Mouse (Mus musculus) lung, postnatal 0 days (tissue): ENCODE results near the gene 6430628N08Rik.

ENCODE experiments used
- CTCF ChIP-seq: IDR thresholded peaks from 2 replicates; pipeline ENCODE4 v1.5.1; 2016; ENCODE audit warnings: antibody characterized with exemption, mild to moderate bottlenecking
- EP300 ChIP-seq: IDR thresholded peaks from 2 replicates; pipeline ENCODE4 v1.6.1; 2016; ENCODE audit warnings: antibody characterized with exemption, mild to moderate bottlenecking, control low read depth

DNA sequence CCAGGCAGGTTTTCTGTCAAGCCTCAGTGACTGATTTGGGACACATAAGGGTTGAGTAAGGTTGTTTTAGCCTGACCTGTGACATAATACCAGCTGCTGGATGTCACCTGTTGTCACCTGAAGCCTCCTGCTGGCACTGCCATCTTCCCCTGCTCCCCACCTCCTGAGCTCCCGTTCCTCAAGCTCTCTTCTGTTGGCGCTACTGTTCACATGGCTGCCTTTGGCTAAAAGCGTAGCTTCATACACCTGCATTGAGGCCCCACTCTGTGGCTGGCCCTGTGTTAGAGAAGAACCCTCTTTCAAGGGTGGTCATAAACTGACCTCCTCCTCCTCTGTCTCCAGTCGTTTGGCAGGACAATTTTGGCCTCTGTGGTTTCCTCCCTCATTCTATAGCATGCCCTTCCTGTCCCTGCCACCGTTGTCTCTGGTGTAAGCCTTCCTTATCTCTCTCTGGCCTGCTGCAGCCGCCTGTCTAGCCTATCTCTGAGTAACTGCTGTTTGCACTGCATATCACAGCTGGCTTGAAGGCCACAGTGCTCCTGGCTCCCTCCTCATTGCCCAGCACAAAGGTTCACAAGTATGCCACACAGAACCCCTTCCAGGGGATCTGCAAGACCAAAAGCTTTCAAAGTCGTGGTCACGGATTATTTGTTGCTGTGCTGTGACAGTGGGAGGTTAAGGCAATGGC lies 41.3 kb upstream of the 6430628N08Rik start:
- TF ChIP-seq CTCF (no peak), EP300 (no peak)
